Mouse (Mus musculus): ENCODE results near the gene Slc31a1. TPM values are rescaled to one million over a fixed set of nuclear protein-coding genes. Genes with fewer than 3 reads are reported as not detected.

Gene Slc31a1
- total and polyA plus RNA-seq, 2 experiments from 2014 or later = 15.0 to 30.9 TPM

GRCm38 (mm10) chr4:62430678-62431077 is 70.2 kb downstream of the Slc31a1 start:
- DNase-seq (ENCODE audit: low spot score) (no peak), ATAC-seq (ENCODE audit: low FRiP score) (no peak)
- H3K9ac ChIP-seq (replicated peaks; ENCODE audit: low read length, poor library complexity, severe bottlenecking) = no peak overlapping the region
- H3K4me3 ChIP-seq (ENCODE audit: low read depth, low read length) = no peak overlapping the region
- no peaks in the 10 kb centered on the region for H3K9me3 ChIP-seq (ENCODE audit: low read length)
- H3K36me3 ChIP-seq (ENCODE audit: insufficient read depth, low read length) = no peaks in the 10 kb centered on the region
- TF ChIP-seq CTCF (IDR thresholded peaks at IDR 0.05) = no peak
- no peak overlapping the region for H3K4me2 ChIP-seq (ENCODE audit: low read depth, low read length, poor library complexity, severe bottlenecking)
- no peak overlapping the region for H3K27ac ChIP-seq (ENCODE audit: low read depth, low read length)
- no peaks in the 10 kb centered on the region for H3K4me1 ChIP-seq (ENCODE audit: insufficient read depth, low read length)
- no peaks in the 10 kb centered on the region for H3K27me3 ChIP-seq (ENCODE audit: insufficient read depth, low read length)

GRCm38 (mm10) chr4:62431522-62431921 is 71.0 kb downstream of the Slc31a1 start:
- H3K4me1 ChIP-seq (ENCODE audit: insufficient read depth, low read length) = no peaks in the 10 kb centered on the region
- TF ChIP-seq CTCF (IDR thresholded peaks at IDR 0.05) = no peak
- H3K4me3 ChIP-seq (ENCODE audit: low read depth, low read length) = no peak overlapping the region
- no peaks in the 10 kb centered on the region for H3K36me3 ChIP-seq (ENCODE audit: insufficient read depth, low read length)
- H3K9me3 ChIP-seq (ENCODE audit: low read length) = no peaks in the 10 kb centered on the region
- H3K27ac ChIP-seq (ENCODE audit: low read depth, low read length) = no peak overlapping the region
- ATAC-seq (ENCODE audit: low FRiP score) (no peak), DNase-seq (ENCODE audit: low spot score) (no peak)
- no peak overlapping the region for H3K9ac ChIP-seq (replicated peaks; ENCODE audit: low read length, poor library complexity, severe bottlenecking)
- no peaks in the 10 kb centered on the region for H3K27me3 ChIP-seq (ENCODE audit: insufficient read depth, low read length)
- 84% methylated on average over 4 of the region's 4 CpGs for WGBS
- no peak overlapping the region for H3K4me2 ChIP-seq (ENCODE audit: low read depth, low read length, poor library complexity, severe bottlenecking)

DNA sequence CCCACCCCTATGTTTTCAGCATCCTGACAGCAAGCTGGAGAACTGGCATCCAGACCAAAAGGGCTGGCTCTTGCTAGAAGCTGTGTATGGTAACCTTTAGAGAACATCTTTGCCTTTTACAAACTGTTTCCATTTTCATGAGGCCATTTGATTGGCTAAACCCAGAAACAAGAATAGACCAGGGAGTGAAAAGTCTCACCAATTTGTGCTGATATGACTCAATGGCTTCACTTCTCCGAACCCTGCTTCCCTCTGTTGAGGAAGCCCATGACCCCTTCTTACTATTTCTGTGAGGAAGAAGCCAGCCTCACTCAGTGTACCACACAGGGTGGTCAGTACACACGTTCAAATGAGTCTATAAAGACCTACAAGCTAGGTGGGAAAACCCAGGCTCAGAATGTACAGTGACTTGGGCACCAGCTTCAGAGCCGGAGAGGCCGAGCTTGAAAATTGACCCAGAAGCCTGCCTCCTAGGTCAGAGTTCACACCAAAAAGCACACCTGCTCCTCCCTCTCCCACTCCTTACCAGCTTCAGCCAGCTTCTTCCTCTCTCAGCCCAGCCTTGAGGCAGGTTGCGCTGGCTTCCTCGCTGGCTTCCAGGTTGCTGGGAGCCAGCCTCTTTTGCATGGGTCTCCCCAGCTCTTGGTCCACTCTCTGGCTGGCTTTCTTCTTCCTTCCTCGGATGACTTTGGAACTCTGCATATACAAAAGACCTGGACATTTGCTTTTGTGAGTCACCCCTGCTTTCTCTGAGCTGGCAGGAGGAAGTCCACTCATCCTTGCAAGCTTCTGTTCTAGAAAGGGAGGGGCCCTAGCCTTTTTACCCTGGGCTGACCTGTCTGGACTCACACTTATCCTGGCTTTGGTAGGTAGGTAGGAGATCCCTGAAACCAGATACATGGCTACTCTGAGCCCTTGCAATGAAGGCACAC is 73.7 kb downstream of the Slc31a1 start:
- DNase-seq (ENCODE audit: low spot score) (no peak), ATAC-seq (ENCODE audit: low FRiP score) (no peak)
- Histone ChIP-seq H3K4me1 (ENCODE audit: insufficient read depth, low read length) (no peaks in the 10 kb centered on the region), H3K27me3 (ENCODE audit: insufficient read depth, low read length) (no peaks in the 10 kb centered on the region), H3K9me3 (ENCODE audit: low read length) (no peaks in the 10 kb centered on the region), H3K4me3 (ENCODE audit: low read depth, low read length) (no peak overlapping the region), H3K4me2 (ENCODE audit: low read depth, low read length, poor library complexity, severe bottlenecking) (no peak overlapping the region), H3K36me3 (ENCODE audit: insufficient read depth, low read length) (no peaks in the 10 kb centered on the region), H3K9ac (replicated peaks; ENCODE audit: low read length, poor library complexity, severe bottlenecking) (no peak overlapping the region), H3K27ac (ENCODE audit: low read depth, low read length) (no peak overlapping the region)
- WGBS = 76% methylated on average over 7 of the region's 7 CpGs
- TF ChIP-seq CTCF (IDR thresholded peaks at IDR 0.05) = no peak

- H3K4me1 ChIP-seq (ENCODE audit: insufficient read depth, low read length) = no peaks in the 10 kb centered on the region
- H3K27ac ChIP-seq (ENCODE audit: low read depth, low read length) = no peak within 1 kb of the TSS
- H3K4me2 ChIP-seq (ENCODE audit: low read depth, low read length, poor library complexity, severe bottlenecking) = no peak within 1 kb of the TSS
- DNase-seq (ENCODE audit: low spot score) (no peak), ATAC-seq (ENCODE audit: low FRiP score) (no peak)
- WGBS = 84% methylated on average over 6 of the region's 6 CpGs
- H3K27me3 ChIP-seq (ENCODE audit: insufficient read depth, low read length) = no peaks in the 10 kb centered on the region
- no peaks in the 10 kb centered on the region for H3K9me3 ChIP-seq (ENCODE audit: low read length)
- H3K36me3 ChIP-seq (ENCODE audit: insufficient read depth, low read length) = no peaks in the 10 kb centered on the region
- no peak for TF ChIP-seq CTCF (IDR thresholded peaks at IDR 0.05)
- H3K9ac ChIP-seq (replicated peaks; ENCODE audit: low read length, poor library complexity, severe bottlenecking) = no peak within 1 kb of the TSS
- H3K4me3 ChIP-seq (ENCODE audit: low read depth, low read length) = no peak within 1 kb of the TSS
Observed at GRCm38 (mm10) chr4:62435081-62435480, 74.6 kb downstream of the Slc31a1 start, which contains the start of gene Rnf183. Rnf183 (minus strand) TSS chr4:62435252.

- no peak overlapping the region for H3K9ac ChIP-seq (replicated peaks; ENCODE audit: low read length, poor library complexity, severe bottlenecking)
- no peak overlapping the region for H3K27ac ChIP-seq (ENCODE audit: low read depth, low read length)
- no peak overlapping the region for H3K4me2 ChIP-seq (ENCODE audit: low read depth, low read length, poor library complexity, severe bottlenecking)
- no peak overlapping the region for H3K4me3 ChIP-seq (ENCODE audit: low read depth, low read length)
- H3K4me1 ChIP-seq (ENCODE audit: insufficient read depth, low read length) = no peaks in the 10 kb centered on the region
- H3K9me3 ChIP-seq (ENCODE audit: low read length) = no peaks in the 10 kb centered on the region
- H3K36me3 ChIP-seq (ENCODE audit: insufficient read depth, low read length) = no peaks in the 10 kb centered on the region
- no peak for ATAC-seq (ENCODE audit: low FRiP score)
- DNase-seq (ENCODE audit: low spot score) = no peak
- no peaks in the 10 kb centered on the region for H3K27me3 ChIP-seq (ENCODE audit: insufficient read depth, low read length)
- no peak for TF ChIP-seq CTCF (IDR thresholded peaks at IDR 0.05)
- 90% methylated on average over 3 of the region's 3 CpGs for WGBS
Observed at GRCm38 (mm10) chr4:62437256-62437778, 76.8 kb downstream of the Slc31a1 start.

- ATAC-seq (ENCODE audit: low FRiP score) (no peak), DNase-seq (ENCODE audit: low spot score) (no peak)
- no peak for TF ChIP-seq CTCF (IDR thresholded peaks at IDR 0.05)
- Histone ChIP-seq H3K27ac (ENCODE audit: low read depth, low read length) (no peak overlapping the region), H3K4me2 (ENCODE audit: low read depth, low read length, poor library complexity, severe bottlenecking) (no peak overlapping the region), H3K4me1 (ENCODE audit: insufficient read depth, low read length) (no peaks in the 10 kb centered on the region), H3K9me3 (ENCODE audit: low read length) (no peaks in the 10 kb centered on the region), H3K27me3 (ENCODE audit: insufficient read depth, low read length) (no peaks in the 10 kb centered on the region), H3K9ac (replicated peaks; ENCODE audit: low read length, poor library complexity, severe bottlenecking) (no peak overlapping the region), H3K4me3 (ENCODE audit: low read depth, low read length) (no peak overlapping the region), H3K36me3 (ENCODE audit: insufficient read depth, low read length) (no peaks in the 10 kb centered on the region)
- 87% methylated on average over 7 of the region's 7 CpGs for WGBS
Observed at GRCm38 (mm10) chr4:62437871-62438270, 77.3 kb downstream of the Slc31a1 start.
